Mouse (Mus musculus) MEL (cell line): ENCODE measurements around the gene Hist1h2ae. TPM values are rescaled to one million over a fixed set of nuclear protein-coding genes. Genes with fewer than 3 reads are reported as not detected.
A peak's percentile ranks its signal among the peaks of the same experiment; 100 is the strongest.
"Not testable (repeated sequence)": the region's sequence is repeated elsewhere in the genome, so short reads cannot be mapped to it uniquely, and the experiment has no call there.

Experiments used
- DNase-seq: peaks from one replicate; pipeline ENCODE4 v3.0.0; 2011; ENCODE audit warnings: low read depth, low spot score
- H3K27ac ChIP-seq: 2 replicates; pipeline ENCODE4 v1.5.1; 2012; ENCODE audit warnings: low read depth, mild to moderate bottlenecking, control low read depth, low read length, moderate library complexity; ENCODE audit not compliant: control insufficient read depth
- H3K27me3 ChIP-seq, 2 experiments: fragments of 150-350 bp in 1 of 2; sonication (generic) in 1 of 2; 2 replicates each; pipeline ENCODE4 v1.6.1; 2012; ENCODE audit warnings: low read length in 2 of 2, mild to moderate bottlenecking in 2 of 2, improper control_type of control experiment in 1 of 2, moderate library complexity in 1 of 2; ENCODE audit not compliant: insufficient read depth in 2 of 2, control insufficient read depth in 1 of 2
- H3K36me3 ChIP-seq, 2 experiments: 2 replicates each; pipeline ENCODE4 v1.6.1; 2012 to 2014; ENCODE audit warnings: low read length in 2 of 2, improper control_type of control experiment in 1 of 2, inconsistent platforms in 1 of 2, mild to moderate bottlenecking in 1 of 2; ENCODE audit not compliant: insufficient read depth in 2 of 2, control insufficient read depth in 1 of 2
- H3K4me1 ChIP-seq, 2 experiments: fragments of 150-350 bp in 1 of 2; sonication (generic) in 1 of 2; 2 replicates each; pipeline ENCODE4 v1.6.1; 2012; ENCODE audit warnings: low read length in 2 of 2, improper control_type of control experiment in 1 of 2, mild to moderate bottlenecking in 1 of 2; ENCODE audit not compliant: insufficient read depth in 2 of 2, control insufficient read depth in 1 of 2
- H3K4me3 ChIP-seq, 2 experiments: fragments of 150-350 bp in 1 of 2; sonication (generic) in 1 of 2; 2 replicates each; pipeline ENCODE4 v1.5.1; 2012; ENCODE audit warnings: low read depth in 2 of 2, low read length in 2 of 2, mild to moderate bottlenecking in 2 of 2, moderate library complexity in 2 of 2, control low read depth in 1 of 2, improper control_type of control experiment in 1 of 2; ENCODE audit not compliant: control insufficient read depth in 1 of 2, insufficient read depth in 1 of 2
- H3K79me2 ChIP-seq: 2 replicates; pipeline ENCODE4 v1.6.1; 2012; ENCODE audit warnings: mild to moderate bottlenecking, low read length, moderate library complexity; ENCODE audit not compliant: control insufficient read depth, poor library complexity, insufficient read depth
- H3K9ac ChIP-seq: 2 replicates; pipeline ENCODE4 v1.6.1; 2012; ENCODE audit warnings: low read depth, mild to moderate bottlenecking, control low read depth, low read length, moderate library complexity; ENCODE audit not compliant: control insufficient read depth, poor library complexity, severe bottlenecking
- H3K9me3 ChIP-seq: fragments of 150-350 bp; sonication (generic); replicated peaks from 2 replicates; pipeline ENCODE4 v1.6.1; 2012; ENCODE audit warnings: mild to moderate bottlenecking, low read length, improper control_type of control experiment, moderate library complexity; ENCODE audit not compliant: insufficient read depth
- CTCF ChIP-seq, 3 experiments: IDR thresholded peaks in 2 of 3; conservative IDR thresholded peaks in 1 of 3; 2 replicates each; pipeline ENCODE4 v1.5.1; 2011 to 2012; ENCODE audit warnings: low read length in 3 of 3, low read depth in 2 of 3, mild to moderate bottlenecking in 2 of 3, improper control_type of control experiment in 1 of 3, inconsistent platforms in 1 of 3, mixed read lengths in 1 of 3, moderate library complexity in 1 of 3; ENCODE audit not compliant: control insufficient read depth in 1 of 3, insufficient read depth in 1 of 3, poor library complexity in 1 of 3, severe bottlenecking in 1 of 3
- E2F4 ChIP-seq: IDR thresholded peaks from 2 replicates; pipeline ENCODE4 v1.6.1; 2011; ENCODE audit warnings: low read depth, low read length, improper control_type of control experiment, borderline replicate concordance
- EP300 ChIP-seq, 2 experiments: IDR thresholded peaks; 2 replicates each; pipeline ENCODE4 v1.6.1; 2011; ENCODE audit warnings: improper control_type of control experiment in 2 of 2, low read length in 2 of 2, low read depth in 1 of 2, mild to moderate bottlenecking in 1 of 2
- ETS1 ChIP-seq: IDR thresholded peaks from 2 replicates; pipeline ENCODE4 v1.6.1; 2012; ENCODE audit warnings: low read depth, mild to moderate bottlenecking, inconsistent platforms, low read length, improper control_type of control experiment, moderate library complexity
- GATA1 ChIP-seq: IDR thresholded peaks from 2 replicates; pipeline ENCODE4 v1.6.1; 2011; ENCODE audit warnings: low read depth, low read length, improper control_type of control experiment
- KAT2A ChIP-seq: conservative IDR thresholded peaks from 2 replicates; pipeline ENCODE4 v1.6.1; 2012; ENCODE audit warnings: low read depth, low read length, improper control_type of control experiment, inconsistent platforms
- MYC ChIP-seq: IDR thresholded peaks from 2 replicates; pipeline ENCODE4 v1.6.1; 2011; ENCODE audit warnings: low read depth, mild to moderate bottlenecking, low read length, improper control_type of control experiment, moderate library complexity
- POLR2A ChIP-seq, 2 experiments: IDR thresholded peaks; 2 replicates each; pipeline ENCODE4 v1.6.1; 2011 to 2012; ENCODE audit warnings: low read length in 2 of 2, mild to moderate bottlenecking in 2 of 2, control low read depth in 1 of 2, improper control_type of control experiment in 1 of 2, low read depth in 1 of 2, moderate library complexity in 1 of 2; ENCODE audit not compliant: control insufficient read depth in 1 of 2, insufficient read depth in 1 of 2, poor library complexity in 1 of 2
- POLR2AphosphoS5 ChIP-seq: IDR thresholded peaks from 2 replicates; pipeline ENCODE4 v1.6.1; 2012; ENCODE audit warnings: low read depth, borderline replicate concordance, mild to moderate bottlenecking, inconsistent platforms, low read length, moderate library complexity, mixed read lengths
- RAD21 ChIP-seq: IDR thresholded peaks from 2 replicates; pipeline ENCODE4 v1.6.1; 2011; ENCODE audit warnings: mild to moderate bottlenecking, low read depth, low read length, improper control_type of control experiment
- SIN3A ChIP-seq: IDR thresholded peaks from 2 replicates; pipeline ENCODE4 v1.6.1; 2012; ENCODE audit warnings: low read length, improper control_type of control experiment, inconsistent platforms
- TAL1 ChIP-seq: IDR thresholded peaks from 2 replicates; pipeline ENCODE4 v1.6.1; 2012; ENCODE audit warnings: mild to moderate bottlenecking, inconsistent platforms, low read length, moderate library complexity, mixed read lengths
- TBP ChIP-seq: IDR thresholded peaks from 2 replicates; pipeline ENCODE4 v1.8.0; 2011; ENCODE audit warnings: low read depth, low read length, improper control_type of control experiment
- UBTF ChIP-seq: IDR thresholded peaks from 2 replicates; pipeline ENCODE4 v1.6.1; 2012; ENCODE audit warnings: low read depth, mild to moderate bottlenecking, inconsistent platforms, low read length, improper control_type of control experiment, moderate library complexity, borderline replicate concordance; ENCODE audit not compliant: insufficient read depth
- polyA plus RNA-seq, 2 experiments: library from polyadenylated mRNA; stranded (reverse) in 1 of 2; unstranded in 1 of 2; fragments of >175 nt in 1 of 2; fragments of >200 nt in 1 of 2; gene quantifications; 2 replicates each; pipeline versions ENCODE4 v1.2.1 to v1.2.4; 2012; ENCODE audit warnings: low replicate concordance in 2 of 2, low read depth in 1 of 2; ENCODE audit not compliant: insufficient read length in 2 of 2, insufficient read depth in 1 of 2, missing spikeins in 1 of 2
- total RNA-seq: library from RNA; depleted of rRNA; stranded (reverse); fragments of 300-350 nt; gene quantifications from 2 replicates; pipeline ENCODE4 v1.2.3, GENCODE M21; 2012

Hist1h2ae gene
- total and polyA plus RNA-seq, 3 experiments: 3.3 to 560 TPM; not detected in 1

DNA sequence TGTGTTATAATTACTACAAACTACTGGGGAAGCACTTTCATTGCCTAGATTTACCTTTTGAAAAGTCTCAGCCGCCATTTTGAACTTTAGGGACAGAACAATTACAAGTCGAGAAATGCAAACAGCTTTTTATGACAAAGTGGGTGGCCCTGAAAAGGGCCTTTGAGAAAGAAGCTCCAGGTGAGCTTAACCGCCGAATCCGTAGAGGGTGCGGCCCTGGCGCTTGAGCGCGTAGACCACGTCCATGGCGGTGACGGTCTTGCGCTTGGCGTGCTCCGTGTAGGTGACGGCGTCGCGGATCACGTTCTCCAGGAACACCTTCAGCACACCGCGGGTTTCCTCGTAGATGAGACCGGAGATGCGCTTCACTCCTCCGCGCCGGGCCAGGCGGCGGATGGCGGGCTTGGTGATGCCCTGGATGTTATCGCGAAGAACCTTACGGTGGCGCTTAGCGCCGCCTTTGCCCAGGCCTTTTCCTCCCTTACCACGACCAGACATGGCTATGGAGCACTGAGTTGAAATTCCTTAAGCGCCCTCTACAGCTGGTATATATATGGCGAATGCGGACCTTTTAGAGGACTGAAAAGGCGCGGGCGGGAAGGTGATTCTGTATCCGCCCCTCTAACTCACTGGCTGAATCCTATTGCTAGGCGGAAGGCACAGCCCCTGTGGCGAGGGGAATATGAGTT is 19.7 kb downstream of the Hist1h2ae start, which contains the start of gene Hist1h4f:
Gene Hist1h4f, minus strand, starts transcription at position 503 of the 689 bp plus-strand sequence.
- TF ChIP-seq TBP (peak; percentile 99), TAL1 (peak; percentile 21; the same call in 1 of the 2 replicates), POLR2AphosphoS5 (peak; percentile 97), UBTF (peak; percentile 98), POLR2A (IDR thresholded peaks at IDR 0.05; ENCODE audit: control insufficient read depth in 1 of 2, insufficient read depth in 1 of 2, low read depth in 1 of 2, low read length in 2 of 2, poor library complexity in 1 of 2) (peak; percentile 97 to 99)
- H3K4me1 ChIP-seq: peaks cover 0 to 14% of the 10 kb centered on the region in 2 experiments; a peak in 2 of 4 replicates
- not testable (repeated sequence) for H3K79me2 ChIP-seq, H3K9me3 ChIP-seq, H3K27me3 ChIP-seq
- H3K4me3 ChIP-seq: peak within 1 kb of the TSS; percentile 0 to 44
- H3K27ac ChIP-seq: peak within 1 kb of the TSS; percentile 100
- peak; percentile 97 for DNase-seq
- H3K9ac ChIP-seq: peak within 1 kb of the TSS; percentile 87
- H3K36me3 ChIP-seq: peaks cover 0 to 46% of the 10 kb centered on the region in 2 experiments; a peak in 2 of 4 replicates

DNA sequence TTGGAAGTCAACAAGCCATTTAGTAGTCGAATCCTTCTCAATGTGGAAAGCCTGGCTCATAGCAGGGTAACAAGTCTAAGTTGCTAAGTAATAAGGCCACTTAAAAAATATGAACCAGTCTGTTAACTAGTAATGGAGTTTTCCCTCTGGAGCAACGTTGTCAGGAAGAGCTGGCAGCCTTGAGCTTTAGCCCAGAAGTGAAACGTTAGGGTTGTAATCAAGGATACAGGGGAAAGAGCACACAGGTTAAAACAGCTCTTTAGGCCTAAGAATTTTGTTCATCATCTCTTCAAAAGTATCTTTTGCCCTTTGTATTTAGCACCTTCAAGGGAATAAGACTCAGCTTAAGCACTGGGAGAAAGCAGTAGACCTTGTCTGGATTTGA is 20.3 kb downstream of the Hist1h2ae start:
- Histone ChIP-seq H3K36me3 (peaks cover 0 to 49% of the 10 kb centered on the region in 2 experiments; a peak in 2 of 4 replicates), H3K4me3 (peak overlapping the region; percentile 0 to 44), H3K9ac (peak overlapping the region; percentile 87), H3K27me3 (no peaks in the 10 kb centered on the region), H3K4me1 (peaks cover 0 to 16% of the 10 kb centered on the region in 2 experiments; a peak in 2 of 4 replicates), H3K9me3 (no peaks in the 10 kb centered on the region), H3K79me2 (peaks cover 3% of the 10 kb centered on the region; the same call in 1 of the 2 replicates), H3K27ac (peak overlapping the region; percentile 100)
- TF ChIP-seq E2F4 (no peak), SIN3A (no peak), ETS1 (no peak), POLR2A (IDR thresholded peaks at IDR 0.05; ENCODE audit: control insufficient read depth in 1 of 2, insufficient read depth in 1 of 2, low read depth in 1 of 2, low read length in 2 of 2, poor library complexity in 1 of 2) (no peak), EP300 (IDR thresholded peaks at IDR 0.05; ENCODE audit: low read depth in 1 of 2, low read length in 2 of 2) (no peak), GATA1 (no peak), MYC (no peak), KAT2A (no peak), TAL1 (no peak)
- peak; percentile 86 for DNase-seq

DNA sequence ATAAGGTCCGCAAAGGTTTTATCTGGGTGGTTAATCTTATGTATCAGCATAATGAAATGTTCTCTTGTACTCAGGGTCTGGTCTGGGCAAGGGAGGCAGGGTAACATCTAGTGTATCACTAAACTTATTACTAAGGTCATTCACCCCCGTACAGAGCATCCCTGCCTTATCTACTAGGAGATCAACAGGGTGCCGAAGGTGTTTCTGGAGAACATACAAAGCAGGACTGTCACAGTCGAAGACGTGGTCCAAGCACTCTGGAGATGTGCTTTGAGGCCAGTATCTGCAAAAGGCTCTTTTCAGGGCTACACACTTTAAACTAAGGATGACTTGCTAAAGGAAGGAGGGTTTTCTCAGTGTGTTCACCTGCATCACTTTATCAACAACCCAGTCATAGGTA is 24.3 kb downstream of the Hist1h2ae start:
- DNase-seq: no peak
- TF ChIP-seq RAD21: no peak
- TF ChIP-seq GATA1: peak; percentile 62
- TF ChIP-seq CTCF (IDR thresholded peaks at IDR 0.05 in 2 of 3, conservative IDR thresholded peaks at IDR 0.05 in 1 of 3; ENCODE audit: control insufficient read depth in 1 of 3, insufficient read depth in 1 of 3, low read depth in 2 of 3, low read length in 3 of 3, poor library complexity in 1 of 3, severe bottlenecking in 1 of 3): no peak
- TF ChIP-seq, all 39 proteins: peak for 1
- no peaks in the 10 kb centered on the region for H3K9me3 ChIP-seq
- no peaks in the 10 kb centered on the region; the same call in 1 of the 2 replicates for H3K79me2 ChIP-seq
- H3K9ac ChIP-seq: no peak overlapping the region
- H3K36me3 ChIP-seq: peaks cover 0 to 28% of the 10 kb centered on the region in 2 experiments; a peak in 2 of 4 replicates
- H3K27ac ChIP-seq: no peak overlapping the region
- no peak overlapping the region for H3K4me3 ChIP-seq
- H3K4me1 ChIP-seq: peaks cover 0 to 9% of the 10 kb centered on the region in 2 experiments; a peak in 2 of 4 replicates
- H3K27me3 ChIP-seq: no peaks in the 10 kb centered on the region
